Mouse (Mus musculus) lung, postnatal 10 days (tissue): Measurements from ENCODE around the gene Frmd4a.
"Not testable (repeated sequence)": the region's sequence is repeated elsewhere in the genome, so short reads cannot be mapped to it uniquely, and the experiment has no call there.

Experiments used
- DNase-seq: peaks from one replicate; pipeline ENCODE4 v3.0.0; 2021

Gene Frmd4a

GRCm38 (mm10) chr2:4293726-4294125 lies 276.2 kb downstream of the Frmd4a start:
- DNase-seq: no peak

- no peak for DNase-seq
Measured at GRCm38 (mm10) chr2:4295641-4296040, 278.1 kb downstream of the Frmd4a start.

GRCm38 (mm10) chr2:4296881-4297280 lies 279.4 kb downstream of the Frmd4a start:
- peak; percentile 28 for DNase-seq

GRCm38 (mm10) chr2:4298325-4299215 lies 281.1 kb downstream of the Frmd4a start:
- DNase-seq: peak; percentile 33

GRCm38 (mm10) chr2:4299593-4299992 lies 282.1 kb downstream of the Frmd4a start:
- DNase-seq: no peak

GRCm38 (mm10) chr2:4300383-4300811 lies 282.9 kb downstream of the Frmd4a start:
- DNase-seq: peak; percentile 60

GRCm38 (mm10) chr2:4300816-4301215 lies 283.3 kb downstream of the Frmd4a start:
- no peak for DNase-seq

GRCm38 (mm10) chr2:4301256-4301655 lies 283.7 kb downstream of the Frmd4a start:
- no peak for DNase-seq

GRCm38 (mm10) chr2:4301692-4302091 lies 284.2 kb downstream of the Frmd4a start:
- no peak for DNase-seq

- DNase-seq: no peak
Measured at GRCm38 (mm10) chr2:4302119-4302518, 284.6 kb downstream of the Frmd4a start.

- DNase-seq: no peak
Measured at GRCm38 (mm10) chr2:4307076-4307475, 289.6 kb downstream of the Frmd4a start.

- DNase-seq: no peak
Measured at GRCm38 (mm10) chr2:4314545-4314944, 297.0 kb downstream of the Frmd4a start.

- peak; percentile 56 for DNase-seq
Measured at GRCm38 (mm10) chr2:4316589-4316988, 299.1 kb downstream of the Frmd4a start.

GRCm38 (mm10) chr2:4318134-4318533 lies 300.6 kb downstream of the Frmd4a start:
- no peak for DNase-seq

- DNase-seq: no peak
Measured at GRCm38 (mm10) chr2:4326241-4327010, 308.9 kb downstream of the Frmd4a start.

GRCm38 (mm10) chr2:4327011-4327340 lies 309.5 kb downstream of the Frmd4a start:
- peak; percentile 27 for DNase-seq

- peak; percentile 52 for DNase-seq
Measured at GRCm38 (mm10) chr2:4332441-4332840, 314.9 kb downstream of the Frmd4a start.

- DNase-seq: peak; percentile 88
Measured at GRCm38 (mm10) chr2:4334201-4334600, 316.7 kb downstream of the Frmd4a start.

GRCm38 (mm10) chr2:4334936-4335335 lies 317.4 kb downstream of the Frmd4a start:
- no peak for DNase-seq

GRCm38 (mm10) chr2:4335881-4336280 lies 318.4 kb downstream of the Frmd4a start:
- DNase-seq: no peak

- DNase-seq: not testable (repeated sequence)
Measured at GRCm38 (mm10) chr2:4338290-4338689, 320.8 kb downstream of the Frmd4a start.

- no peak for DNase-seq
Measured at GRCm38 (mm10) chr2:4339128-4339527, 321.6 kb downstream of the Frmd4a start.

GRCm38 (mm10) chr2:4339530-4340218 lies 322.2 kb downstream of the Frmd4a start:
- DNase-seq: no peak
